Mouse (Mus musculus) gastrocnemius, adult 8-10 months (tissue): ENCODE data around the gene Gm5460. TPM values are rescaled to one million over a fixed set of nuclear protein-coding genes. Genes with fewer than 3 reads are reported as not detected.

ENCODE experiments used
- DNase-seq, 2 experiments: peaks; one replicate each; pipeline ENCODE4 v3.0.0; 2022; ENCODE audit warnings: low spot score in 2 of 2
- total RNA-seq, 4 experiments: library from RNA; stranded (reverse); gene quantifications; 2 replicates each; pipeline ENCODE4 v1.2.4; 2022

The Gm5460 gene
- total RNA-seq, 4 experiments from 2014 or later, result not detected

DNA sequence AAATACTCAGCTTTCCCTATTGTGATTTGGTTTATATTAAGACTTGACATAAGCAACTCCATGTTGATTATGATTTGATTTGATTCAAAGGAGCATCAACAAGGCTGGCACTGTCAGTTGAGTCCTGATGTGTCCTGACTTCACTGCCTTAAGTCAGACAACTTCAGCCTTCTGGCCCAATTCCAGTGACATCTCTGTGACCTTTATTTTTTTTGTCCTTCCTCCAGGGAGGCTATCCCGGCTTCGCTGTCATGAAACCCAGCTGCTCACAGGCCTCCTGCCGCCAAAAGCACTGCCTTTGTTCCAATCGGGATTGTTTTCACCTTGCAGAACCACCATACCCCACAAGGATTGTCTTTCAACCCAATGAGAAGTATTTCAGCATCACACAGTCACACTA is 58.8 kb downstream of the Gm5460 start:
- DNase-seq, result no peak

DNA sequence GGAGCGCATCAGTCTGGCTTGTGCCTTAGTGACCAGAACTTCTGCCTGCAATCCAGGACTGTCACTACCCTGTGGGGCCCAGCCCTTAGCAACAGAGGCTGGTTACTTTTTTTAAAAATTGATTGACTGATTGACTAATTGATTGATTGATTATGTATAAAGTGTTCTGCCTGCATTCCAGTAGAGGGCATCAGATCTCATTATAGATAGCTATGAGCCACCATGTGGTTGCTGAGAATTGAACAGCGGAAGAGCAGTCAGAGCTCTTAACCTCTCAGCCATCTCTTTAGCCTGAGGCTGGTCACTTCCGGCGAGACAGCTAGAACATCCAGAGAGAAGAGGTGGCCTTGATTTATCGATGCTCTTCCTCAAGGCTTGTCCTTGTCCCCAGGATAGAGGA is 60.7 kb downstream of the Gm5460 start:
- DNase-seq, result no peak

DNA sequence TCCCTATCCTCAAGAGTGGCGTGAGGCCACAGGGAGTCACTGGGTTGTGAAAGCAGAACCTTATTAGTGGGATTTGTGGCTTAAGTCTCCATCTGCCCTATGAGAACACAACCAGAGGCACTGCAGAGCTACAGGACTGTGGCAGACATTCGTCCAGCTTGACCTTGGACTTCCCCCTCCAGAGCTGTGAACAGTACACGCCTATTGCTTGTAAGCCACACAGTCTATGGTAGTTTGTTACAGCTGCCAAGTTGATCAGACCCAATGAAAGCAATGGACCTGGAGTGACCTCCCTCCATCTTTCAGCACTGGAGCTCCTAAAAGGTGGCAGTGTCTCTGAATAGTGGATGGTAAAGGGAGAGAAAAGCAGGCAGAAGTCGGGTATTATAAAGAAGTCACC is 61.7 kb downstream of the Gm5460 start:
- DNase-seq, result no peak

DNA sequence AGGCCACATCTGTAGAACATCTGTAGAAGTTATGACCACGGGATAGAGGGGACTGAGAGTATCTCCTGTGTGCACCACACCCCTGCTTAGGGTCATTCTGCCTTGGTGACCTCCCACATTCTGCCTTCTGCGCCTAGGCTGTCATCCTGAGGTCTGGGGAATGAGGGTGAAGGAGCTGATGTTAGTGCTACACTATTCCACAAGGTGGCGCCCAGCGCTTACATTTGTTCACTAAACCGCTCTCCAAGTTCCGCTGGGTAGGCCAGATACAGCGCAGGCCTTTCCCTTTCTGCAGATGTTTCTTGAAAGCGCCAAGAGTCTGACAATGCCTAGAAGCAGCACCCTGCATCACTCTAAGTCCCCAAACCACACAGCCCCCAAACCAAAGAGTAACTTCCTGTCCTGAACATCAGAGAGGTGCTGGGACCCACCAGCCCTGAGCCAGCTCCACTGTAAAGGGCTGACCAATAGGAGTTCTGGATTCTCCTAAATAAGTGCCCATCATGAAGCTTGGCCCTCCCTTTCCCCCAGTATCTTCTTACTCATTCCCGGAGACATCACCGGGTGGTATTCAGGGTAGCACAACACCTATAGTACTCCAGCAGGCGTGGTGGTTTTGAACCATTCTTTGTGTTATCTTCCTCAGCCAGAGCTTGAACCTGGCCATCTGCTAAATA is 63.9 kb downstream of the Gm5460 start:
- DNase-seq, result peak; percentile 10 to 32

DNA sequence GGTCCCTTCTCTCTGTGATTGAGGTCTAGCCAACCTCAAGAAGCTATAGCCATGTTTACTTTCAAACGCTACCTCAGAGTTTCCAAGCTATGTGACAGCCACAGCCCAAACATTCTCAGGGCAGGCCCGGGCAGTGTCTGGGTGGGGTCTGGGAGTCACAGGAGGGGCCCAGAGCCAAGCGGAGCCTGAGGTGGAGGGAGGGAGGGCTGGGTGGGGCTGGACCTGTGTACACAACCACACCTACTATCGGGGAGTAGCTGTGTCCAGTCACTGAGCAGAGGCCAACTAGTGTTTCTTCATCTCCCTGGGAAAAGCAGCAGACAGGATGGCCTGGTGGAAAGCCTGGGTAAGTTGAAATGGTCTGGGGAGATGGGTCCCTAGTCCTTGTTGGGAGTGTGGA is 69.2 kb downstream of the Gm5460 start, which contains the start of gene Anxa8:
TSS of gene Anxa8 (plus strand) at position 251 of the 400 bp plus-strand sequence.
- no peak for DNase-seq

DNA sequence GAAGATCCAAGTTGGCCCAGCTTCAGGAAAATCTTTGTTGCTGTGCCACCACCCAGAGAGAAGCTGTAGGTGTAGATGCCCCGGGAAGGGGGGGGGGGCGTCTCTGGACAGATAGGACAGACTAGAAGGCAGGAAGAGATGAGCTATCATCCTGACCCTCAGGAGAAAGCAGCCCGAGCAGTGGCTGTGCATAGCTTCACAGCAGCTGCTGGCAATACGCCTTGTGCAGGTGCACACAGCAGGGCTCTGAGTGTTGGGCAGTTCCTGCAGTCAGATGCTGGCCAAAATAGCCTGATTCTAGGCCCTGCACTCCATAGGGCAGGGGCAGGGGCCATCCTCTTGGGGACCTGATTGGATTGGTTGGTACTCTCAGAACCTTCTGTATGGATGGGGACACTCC is 70.2 kb downstream of the Gm5460 start:
- DNase-seq, result no peak

DNA sequence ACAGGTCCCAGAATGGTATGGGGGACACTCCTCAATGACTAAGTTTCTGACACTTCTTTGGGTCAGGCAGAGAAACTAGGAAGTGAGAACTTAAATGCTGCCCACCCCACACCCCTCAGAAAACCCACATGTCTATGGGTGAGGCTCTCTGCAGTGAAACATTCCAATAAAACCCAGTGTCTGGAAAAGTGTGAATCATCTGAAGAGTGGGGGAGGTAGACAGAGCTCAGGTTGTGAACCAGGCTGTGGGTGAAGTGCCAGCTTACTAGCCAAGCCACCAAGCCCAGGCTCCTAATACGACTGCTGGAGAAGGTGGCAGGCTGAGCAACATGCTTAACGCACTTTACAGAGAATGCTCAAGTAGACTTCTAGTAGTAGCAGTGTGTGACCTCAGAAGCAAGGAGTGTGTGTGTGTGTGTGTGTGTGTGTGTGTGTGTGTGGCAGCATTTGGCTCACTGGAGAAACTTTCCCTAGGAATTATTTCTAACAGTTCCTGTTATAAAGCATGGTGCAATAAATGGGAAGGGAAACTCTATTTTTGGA is 71.4 kb downstream of the Gm5460 start:
- DNase-seq, result no peak

DNA sequence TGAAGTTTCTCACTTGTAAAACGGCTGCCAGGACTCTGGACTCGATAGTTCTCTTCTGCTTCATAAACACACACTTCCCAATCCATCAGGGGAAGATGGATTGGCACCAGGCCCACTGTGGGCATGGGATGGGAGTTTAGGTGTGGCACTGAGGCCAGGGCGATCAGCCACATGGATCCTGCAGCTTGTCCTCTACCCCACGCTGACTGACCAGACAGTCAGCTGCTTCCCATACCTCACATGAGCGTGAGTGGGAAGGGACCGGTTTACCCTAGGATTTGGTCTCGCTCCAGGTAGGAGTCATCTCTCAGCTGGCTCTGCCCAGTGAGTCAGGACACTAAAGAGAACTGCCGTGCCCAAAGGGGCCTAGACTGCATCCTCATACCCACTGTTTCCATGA is 73.2 kb downstream of the Gm5460 start:
- no peak for DNase-seq

DNA sequence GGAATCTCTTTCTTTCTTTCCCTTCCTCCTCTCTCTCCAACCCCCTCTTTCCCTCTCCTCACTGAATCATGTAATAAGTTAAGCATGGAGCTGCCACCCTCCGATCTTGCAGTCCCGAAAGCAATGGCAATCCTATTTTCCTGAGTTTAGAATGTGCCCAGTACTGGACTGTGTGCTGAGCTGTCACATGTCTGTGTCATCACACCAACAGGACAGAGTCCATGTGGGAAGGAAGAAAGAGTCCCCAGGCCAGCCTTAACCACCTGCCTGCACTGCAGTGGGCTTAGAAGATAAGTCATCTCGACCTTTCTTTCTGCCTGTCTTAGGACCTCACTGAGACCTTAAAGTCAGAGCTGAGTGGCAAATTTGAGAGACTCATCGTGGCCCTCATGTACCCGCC is 74.9 kb downstream of the Gm5460 start:
- no peak for DNase-seq

DNA sequence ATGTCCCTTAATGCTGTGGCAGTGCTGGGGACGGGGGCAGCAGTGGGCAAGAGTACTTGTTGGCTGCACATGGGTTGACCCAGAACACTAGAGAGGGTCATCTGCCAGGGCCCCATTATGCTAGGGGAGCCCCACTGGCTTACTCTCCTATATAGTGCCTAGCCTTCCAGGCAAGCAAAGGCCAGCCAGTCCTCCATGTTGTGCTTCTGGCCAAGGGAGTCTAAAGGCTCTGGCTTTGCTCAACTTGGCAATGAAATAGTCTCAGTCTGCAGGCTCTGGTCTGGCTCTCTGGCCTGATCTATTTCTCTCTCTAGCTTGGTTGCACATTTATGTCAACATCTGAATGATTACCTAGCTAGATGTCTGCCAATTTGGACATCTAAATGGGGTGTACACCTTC is 76.3 kb downstream of the Gm5460 start:
- no peak for DNase-seq

DNA sequence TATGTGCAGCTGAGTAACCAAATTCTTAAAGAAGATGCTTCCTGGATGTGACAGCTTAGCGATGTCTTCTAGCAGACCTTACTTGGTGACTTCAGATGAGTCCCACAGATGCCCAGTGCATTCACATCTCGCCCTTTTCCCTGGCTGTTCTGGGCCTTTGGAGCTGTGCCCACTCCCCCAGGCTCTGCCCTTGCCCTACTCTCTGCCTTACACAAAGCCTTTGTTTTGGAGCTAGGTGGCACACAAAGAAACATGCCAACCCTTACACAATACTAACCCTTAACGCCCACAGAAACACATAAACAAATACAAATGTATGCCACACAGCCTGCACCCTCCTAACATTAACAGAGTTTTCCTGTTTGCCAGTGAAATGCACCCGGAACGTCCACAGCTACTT is 79.6 kb downstream of the Gm5460 start:
- no peak for DNase-seq

Other genes starting within 250 kb of the Gm5460 start
- gene Gdf10, start 93.2 kb upstream of the Gm5460 start, total RNA-seq, result 1 to 10 TPM in 2 of 4 experiments, under 1 TPM in 2; 0.39 to 1.3 (median 1.0) TPM
- gene Gdf2, start 75.7 kb upstream of the Gm5460 start, total RNA-seq, result not detected
- not detected for gene Rbp3, start 62.8 kb upstream of the Gm5460 start, total RNA-seq
- under 1 TPM in 1 of 4 experiments, not detected in 3; 0.07 TPM for gene Zfp488, start 38.0 kb upstream of the Gm5460 start, total RNA-seq
- gene Gm30083, start 1.6 kb upstream of the Gm5460 start, total RNA-seq, result not detected
- not detected for gene Antxrl, start 35.9 kb downstream of the Gm5460 start, total RNA-seq
- gene Anxa8, start 69.2 kb downstream of the Gm5460 start, total RNA-seq, result 1 to 10 TPM in 1 of 4 experiments, under 1 TPM in 2, not detected in 1; 0.53 to 1.4 (median 0.99) TPM
- not detected for gene A630023A22Rik, start 86.0 kb downstream of the Gm5460 start, total RNA-seq
- gene Npy4r, start 135.7 kb downstream of the Gm5460 start, total RNA-seq, result under 1 TPM in 1 of 4 experiments, not detected in 3; 0.07 TPM
- gene Gprin2, start 184.9 kb downstream of the Gm5460 start, total RNA-seq, result under 1 TPM in 2 of 4 experiments, not detected in 2; 0.02 to 0.03 TPM
- gene Syt15, start 202.8 kb downstream of the Gm5460 start, total RNA-seq, result under 1 TPM; 0.29 to 0.58 (median 0.39) TPM